Mouse (Mus musculus) intestine, embryonic 14.5 days (tissue): ENCODE data around the gene Itga2b. TPM values are rescaled to one million over a fixed set of nuclear protein-coding genes. Genes with fewer than 3 reads are reported as not detected.

Source experiments
- ATAC-seq: fragments of 200-750 bp; cut with Nextera tagmentation; replicated peaks from 2 replicates; pipeline ENCODE4 v1.8.0; 2017; ENCODE audit warnings: low read depth, moderate number of reproducible peaks, moderate TSS enrichment, moderate library complexity; ENCODE audit not compliant: low FRiP score, low TSS enrichment
- DNase-seq: peaks from one replicate; pipeline ENCODE4 v3.0.0-alpha.2; 2018; ENCODE audit warnings: low spot score
- H3K27ac ChIP-seq: fragments of 300-500 bp; sonication (generic); 2 replicates; pipeline ENCODE4 v1.5.1; 2014; ENCODE audit warnings: low read depth, mild to moderate bottlenecking, control low read depth
- H3K27me3 ChIP-seq: fragments of 300-500 bp; sonication (generic); replicated peaks from 2 replicates; pipeline ENCODE4 v1.6.1; 2014; ENCODE audit warnings: low read length, control low read depth; ENCODE audit not compliant: control insufficient read depth, insufficient read depth
- H3K36me3 ChIP-seq: fragments of 300-500 bp; sonication (generic); 2 replicates; pipeline ENCODE4 v1.6.1; 2014; ENCODE audit warnings: low read length, control low read depth; ENCODE audit not compliant: control insufficient read depth, insufficient read depth
- H3K4me1 ChIP-seq: fragments of 300-500 bp; sonication (generic); replicated peaks from 2 replicates; pipeline ENCODE4 v1.6.1; 2014; ENCODE audit warnings: low read length, control low read depth, mixed read lengths; ENCODE audit not compliant: control insufficient read depth, insufficient read depth
- H3K4me2 ChIP-seq: fragments of 300-500 bp; sonication (generic); 2 replicates; pipeline ENCODE4 v1.6.1; 2014; ENCODE audit warnings: low read length
- H3K4me3 ChIP-seq: fragments of 300-500 bp; sonication (generic); 2 replicates; pipeline ENCODE4 v1.5.1; 2014; ENCODE audit warnings: low read depth, low read length, control low read depth, mixed read lengths
- H3K9ac ChIP-seq: fragments of 300-500 bp; sonication (generic); 2 replicates; pipeline ENCODE4 v1.6.1; 2014; ENCODE audit warnings: mild to moderate bottlenecking, low read length
- H3K9me3 ChIP-seq: fragments of 300-500 bp; sonication (generic); 2 replicates; pipeline ENCODE4 v1.6.1; 2016; ENCODE audit warnings: low read length, control low read depth; ENCODE audit not compliant: control insufficient read depth
- WGBS: fragments of 180-500 bp; shearing (Covaris S2); extraction: QIAGEN DNeasy Blood & Tissue Kit; methylation state at CpG from one replicate; pipeline ENCODE4 v1.1.7; 2014; 5-methylcytosine and 5-hydroxymethylcytosine counted together
- polyA plus RNA-seq: library from polyadenylated mRNA; unstranded; fragments of >200 nt; fragmentation: Nextera tagmentation; extraction: Ambion mirVana; gene quantifications from 2 replicates; pipeline ENCODE4 v1.2.1, GENCODE M21; 2014

Gene Itga2b
- polyA plus RNA-seq, 1 experiment from 2014 or later, result 6.4 TPM

DNA sequence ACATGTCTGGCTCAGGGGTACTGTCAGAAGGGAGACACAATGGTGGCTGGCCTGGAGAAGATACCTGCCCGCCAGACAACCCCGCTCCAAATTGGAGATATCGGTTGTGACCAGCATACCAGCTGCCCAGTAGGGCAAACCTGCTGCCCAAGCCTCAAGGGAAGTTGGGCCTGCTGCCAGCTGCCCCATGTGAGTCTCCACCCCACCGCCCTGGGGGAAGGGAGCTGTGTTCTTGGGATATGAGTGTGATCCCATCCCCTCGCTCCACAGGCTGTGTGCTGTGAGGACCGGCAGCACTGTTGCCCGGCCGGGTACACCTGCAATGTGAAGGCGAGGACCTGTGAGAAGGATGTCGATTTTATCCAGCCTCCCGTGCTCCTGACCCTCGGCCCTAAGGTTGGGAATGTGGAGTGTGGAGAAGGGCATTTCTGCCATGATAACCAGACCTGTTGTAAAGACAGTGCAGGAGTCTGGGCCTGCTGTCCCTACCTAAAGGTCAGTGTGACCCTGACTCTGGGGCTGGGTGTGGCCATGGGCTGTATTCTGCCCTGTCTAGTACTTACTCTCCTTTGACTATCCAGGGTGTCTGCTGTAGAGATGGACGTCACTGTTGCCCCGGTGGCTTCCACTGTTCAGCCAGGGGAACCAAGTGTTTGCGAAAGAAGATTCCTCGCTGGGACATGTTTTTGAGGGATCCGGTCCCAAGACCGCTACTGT is 34.0 kb downstream of the Itga2b start:
- Histone ChIP-seq H3K4me3 (no peak overlapping the region), H3K9me3 (no peaks in the 10 kb centered on the region), H3K27ac (no peak overlapping the region), H3K4me1 (peaks cover 15% of the 10 kb centered on the region), H3K4me2 (no peak overlapping the region), H3K27me3 (0 out of 2 replicates have a peak, but pooled peaks cover 2% of the 10 kb centered on the region), H3K9ac (no peak overlapping the region), H3K36me3 (peaks cover 42% of the 10 kb centered on the region)
- WGBS, result 94% methylated on average over 18 of the region's 18 CpGs
- DNase-seq (no peak), ATAC-seq (no peak)

DNA sequence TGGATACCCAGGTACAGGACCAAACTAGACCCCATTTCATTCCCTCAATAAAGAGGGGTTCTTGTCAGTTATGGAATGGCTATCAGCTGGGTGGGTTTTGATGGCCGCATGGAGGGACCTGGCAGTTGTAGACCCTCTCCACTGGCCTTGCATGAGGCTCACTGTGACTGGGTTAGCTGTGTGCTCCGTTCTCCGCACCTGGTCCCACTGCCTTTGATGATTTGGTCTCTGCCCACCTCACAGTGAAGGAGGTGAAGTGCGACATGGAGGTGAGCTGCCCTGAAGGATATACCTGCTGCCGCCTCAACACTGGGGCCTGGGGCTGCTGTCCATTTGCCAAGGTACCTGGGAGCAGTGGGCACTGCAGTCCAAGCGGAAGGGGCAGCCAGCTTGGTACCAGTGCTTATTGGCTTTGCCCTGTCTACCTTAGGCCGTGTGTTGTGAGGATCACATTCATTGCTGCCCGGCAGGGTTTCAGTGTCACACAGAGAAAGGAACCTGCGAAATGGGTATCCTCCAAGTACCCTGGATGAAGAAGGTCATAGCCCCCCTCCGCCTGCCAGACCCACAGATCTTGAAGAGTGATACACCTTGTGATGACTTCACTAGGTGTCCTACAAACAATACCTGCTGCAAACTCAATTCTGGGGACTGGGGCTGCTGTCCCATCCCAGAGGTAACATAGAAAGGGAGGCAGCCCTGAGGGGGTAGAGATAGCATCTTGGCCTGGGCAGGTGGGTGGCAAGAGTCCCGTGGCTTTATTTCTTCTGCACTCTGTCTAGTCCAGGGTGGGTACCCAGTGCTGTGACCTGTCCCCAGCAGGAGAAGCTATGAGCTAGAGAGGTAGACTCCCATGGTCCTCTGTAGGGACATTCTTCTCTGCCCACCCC is 34.9 kb downstream of the Itga2b start:
- no peak overlapping the region for H3K4me3 ChIP-seq
- H3K27ac ChIP-seq, result no peak overlapping the region
- no peak overlapping the region for H3K9ac ChIP-seq
- ATAC-seq, result no peak
- 0 out of 2 replicates have a peak, but pooled peaks cover 2% of the 10 kb centered on the region for H3K27me3 ChIP-seq
- peaks cover 15% of the 10 kb centered on the region for H3K4me1 ChIP-seq
- peaks cover 36% of the 10 kb centered on the region for H3K36me3 ChIP-seq
- no peak for DNase-seq
- WGBS, result 91% methylated on average over 11 of the region's 11 CpGs
- H3K9me3 ChIP-seq, result no peaks in the 10 kb centered on the region
- no peak overlapping the region for H3K4me2 ChIP-seq

GRCm38 (mm10) chr11:102434406-102434805 is 35.5 kb downstream of the Itga2b start:
- ATAC-seq (0 out of 2 replicates have a peak, but pooled peaks have one; percentile 22), DNase-seq (peak; percentile 97)
- Histone ChIP-seq H3K9ac (no peak overlapping the region), H3K27ac (no peak overlapping the region), H3K27me3 (0 out of 2 replicates have a peak, but pooled peaks cover 2% of the 10 kb centered on the region), H3K4me3 (no peak overlapping the region), H3K9me3 (no peaks in the 10 kb centered on the region), H3K4me2 (no peak overlapping the region), H3K36me3 (peaks cover 30% of the 10 kb centered on the region), H3K4me1 (peaks cover 19% of the 10 kb centered on the region)
- 10% methylated on average over 7 of the region's 7 CpGs for WGBS

DNA sequence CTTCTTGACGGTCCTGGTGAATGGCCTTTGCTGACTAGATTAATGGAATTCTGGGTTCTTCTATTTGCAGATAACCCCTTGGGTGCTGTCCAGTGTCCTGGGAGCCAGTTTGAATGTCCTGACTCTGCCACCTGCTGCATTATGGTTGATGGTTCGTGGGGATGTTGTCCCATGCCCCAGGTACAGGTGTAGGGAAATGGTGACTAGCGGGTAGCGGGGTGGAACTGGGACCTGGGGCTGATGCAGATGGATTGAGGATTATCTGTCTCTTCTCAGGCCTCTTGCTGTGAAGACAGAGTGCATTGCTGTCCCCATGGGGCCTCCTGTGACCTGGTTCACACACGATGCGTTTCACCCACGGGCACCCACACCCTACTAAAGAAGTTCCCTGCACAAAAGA is 36.1 kb downstream of the Itga2b start:
- no peaks in the 10 kb centered on the region for H3K27me3 ChIP-seq
- no peak overlapping the region for H3K9ac ChIP-seq
- H3K27ac ChIP-seq, result no peak overlapping the region
- WGBS, result 96% methylated on average over 7 of the region's 7 CpGs
- peaks cover 24% of the 10 kb centered on the region for H3K36me3 ChIP-seq
- peaks cover 21% of the 10 kb centered on the region for H3K4me1 ChIP-seq
- H3K4me2 ChIP-seq, result no peak overlapping the region
- no peak overlapping the region for H3K4me3 ChIP-seq
- DNase-seq (no peak), ATAC-seq (no peak)
- no peaks in the 10 kb centered on the region for H3K9me3 ChIP-seq

GRCm38 (mm10) chr11:102432896-102433295 is 37.0 kb downstream of the Itga2b start:
- H3K9ac ChIP-seq, result no peak overlapping the region
- H3K9me3 ChIP-seq, result no peaks in the 10 kb centered on the region
- no peak overlapping the region for H3K4me3 ChIP-seq
- peaks cover 17% of the 10 kb centered on the region for H3K4me1 ChIP-seq
- peaks cover 22% of the 10 kb centered on the region for H3K36me3 ChIP-seq
- 85% methylated on average over 6 of the region's 6 CpGs for WGBS
- no peak overlapping the region for H3K4me2 ChIP-seq
- no peaks in the 10 kb centered on the region for H3K27me3 ChIP-seq
- no peak overlapping the region for H3K27ac ChIP-seq
- ATAC-seq, result no peak
- no peak for DNase-seq

GRCm38 (mm10) chr11:102432115-102432843 is 37.6 kb downstream of the Itga2b start:
- DNase-seq, result no peak
- H3K36me3 ChIP-seq, result peaks cover 22% of the 10 kb centered on the region
- peaks cover 14% of the 10 kb centered on the region for H3K4me1 ChIP-seq
- H3K27ac ChIP-seq, result no peak overlapping the region
- H3K9ac ChIP-seq, result no peak overlapping the region
- 63% methylated on average over 15 of the region's 16 CpGs for WGBS
- H3K4me3 ChIP-seq, result no peak overlapping the region
- no peaks in the 10 kb centered on the region for H3K27me3 ChIP-seq
- no peak overlapping the region for H3K4me2 ChIP-seq
- no peak for ATAC-seq
- H3K9me3 ChIP-seq, result no peaks in the 10 kb centered on the region

GRCm38 (mm10) chr11:102431728-102432114 is 38.2 kb downstream of the Itga2b start:
- no peak overlapping the region for H3K4me2 ChIP-seq
- H3K4me1 ChIP-seq, result peaks cover 10% of the 10 kb centered on the region
- no peaks in the 10 kb centered on the region for H3K27me3 ChIP-seq
- H3K27ac ChIP-seq, result no peak overlapping the region
- WGBS, result 87% methylated on average over 3 of the region's 3 CpGs
- no peaks in the 10 kb centered on the region for H3K9me3 ChIP-seq
- H3K9ac ChIP-seq, result no peak overlapping the region
- ATAC-seq (no peak), DNase-seq (no peak)
- peaks cover 20% of the 10 kb centered on the region for H3K36me3 ChIP-seq
- H3K4me3 ChIP-seq, result no peak overlapping the region

DNA sequence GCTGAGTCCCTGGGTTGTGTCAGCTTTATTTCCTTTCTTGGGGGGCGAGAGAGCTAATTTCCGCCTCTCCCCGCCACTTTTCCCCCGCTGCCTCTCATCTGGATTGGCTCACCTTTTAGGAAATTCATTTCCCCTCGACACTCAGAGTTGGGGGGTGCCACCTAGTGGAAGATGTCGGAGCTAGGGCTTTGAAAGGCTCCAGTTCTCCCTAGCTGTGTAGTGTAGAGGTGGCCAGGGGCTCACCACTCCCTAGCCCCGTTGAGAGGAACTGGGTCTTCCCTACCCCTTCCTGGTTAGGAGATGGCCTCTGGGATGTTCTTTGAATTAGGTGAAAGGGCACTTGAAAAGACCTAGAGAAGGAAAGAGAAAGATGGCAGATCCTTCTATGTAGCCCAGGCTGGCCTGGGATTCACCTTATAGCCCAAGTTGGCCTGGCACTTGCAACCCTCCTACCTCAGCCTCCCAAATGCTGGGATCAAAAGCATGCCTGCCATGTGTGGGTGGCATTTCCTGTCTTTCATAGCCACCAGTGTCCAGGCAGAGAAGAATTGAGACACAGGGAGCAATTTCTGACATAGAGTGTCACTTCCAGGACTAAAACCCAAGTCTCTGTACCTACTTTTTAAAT is 38.8 kb downstream of the Itga2b start:
- WGBS, result 0% methylated on average over 7 of the region's 7 CpGs
- Histone ChIP-seq H3K27ac (peak overlapping the region; percentile 77), H3K27me3 (no peaks in the 10 kb centered on the region), H3K4me2 (peak overlapping the region; percentile 95), H3K36me3 (peaks cover 15% of the 10 kb centered on the region), H3K9me3 (no peaks in the 10 kb centered on the region), H3K9ac (peak overlapping the region; percentile 60), H3K4me3 (peak overlapping the region; percentile 86), H3K4me1 (peaks cover 10% of the 10 kb centered on the region)
- peak; percentile 40; the same call in 1 of the 2 replicates for ATAC-seq
- DNase-seq, result peak; percentile 88
